Mouse (Mus musculus) testis, adult 2 months (tissue): ENCODE data around the gene Gdpd5.

ENCODE experiments used
- CTCF ChIP-seq: fragments of 200-500 bp; IDR thresholded peaks from 2 replicates; pipeline ENCODE4 v1.5.1; 2012; ENCODE audit warnings: low read depth, mild to moderate bottlenecking, inconsistent platforms, low read length, moderate library complexity; ENCODE audit not compliant: control insufficient read depth, insufficient read depth, insufficient replicate concordance
- POLR2A ChIP-seq: fragments of 200-500 bp; IDR thresholded peaks from 2 replicates; pipeline ENCODE4 v1.6.1; 2012; ENCODE audit warnings: low read depth, mild to moderate bottlenecking, inconsistent platforms, low read length, moderate library complexity; ENCODE audit not compliant: control insufficient read depth

GRCm38 (mm10) chr7:99458849-99459248, 77.6 kb downstream of the Gdpd5 start:
- TF ChIP-seq CTCF (no peak), POLR2A (no peak)
